Mouse (Mus musculus): ENCODE data around the gene Spsb2.
A peak's percentile ranks its signal among the peaks of the same experiment; 100 is the strongest.
"Not testable (repeated sequence)": the region's sequence is repeated elsewhere in the genome, so short reads cannot be mapped to it uniquely, and the experiment has no call there.

The Spsb2 gene

GRCm38 (mm10) chr6:124803691-124804090 is 4.8 kb upstream of the Spsb2 start:
- not testable (repeated sequence) for DNase-seq

GRCm38 (mm10) chr6:124804341-124804740 is 4.1 kb upstream of the Spsb2 start:
- no peak for DNase-seq

GRCm38 (mm10) chr6:124805341-124806321 is 2.8 kb upstream of the Spsb2 start:
- DNase-seq: peak; percentile 68

GRCm38 (mm10) chr6:124806446-124807140 is 1.9 kb upstream of the Spsb2 start:
- no peak for DNase-seq

- DNase-seq: no peak
These were observed 1.1 kb upstream of the Spsb2 start for GRCm38 (mm10) chr6:124807366-124807765.

GRCm38 (mm10) chr6:124807986-124808357 is 489 bp upstream of the Spsb2 start:
- no peak for DNase-seq

GRCm38 (mm10) chr6:124809052-124809774 is 752 bp downstream of the Spsb2 start:
- DNase-seq: peak; percentile 76

GRCm38 (mm10) chr6:124809775-124810538 is 1.5 kb downstream of the Spsb2 start:
- no peak for DNase-seq

GRCm38 (mm10) chr6:124810566-124811402 is 2.3 kb downstream of the Spsb2 start:
- DNase-seq: not testable (repeated sequence)

- no peak for DNase-seq
These were observed 2.9 kb downstream of the Spsb2 start for GRCm38 (mm10) chr6:124811403-124811665.

- no peak for DNase-seq
These were observed 3.5 kb downstream of the Spsb2 start for GRCm38 (mm10) chr6:124811701-124812560.

- DNase-seq: no peak
These were observed 4.4 kb downstream of the Spsb2 start for GRCm38 (mm10) chr6:124812848-124813247.

GRCm38 (mm10) chr6:124813496-124813895 is 5.0 kb downstream of the Spsb2 start:
- peak; percentile 73 for DNase-seq

GRCm38 (mm10) chr6:124813933-124814332 is 5.5 kb downstream of the Spsb2 start, which contains the start of gene Tpi1:
Gene Tpi1, minus strand, starts transcription at chr6:124814296.
- peak; percentile 81 for DNase-seq

GRCm38 (mm10) chr6:124814448-124814847 is 6.0 kb downstream of the Spsb2 start:
- DNase-seq: no peak

GRCm38 (mm10) chr6:124814858-124815774 is 6.7 kb downstream of the Spsb2 start:
- no peak for DNase-seq

GRCm38 (mm10) chr6:124816611-124817010 is 8.2 kb downstream of the Spsb2 start:
- DNase-seq: no peak

GRCm38 (mm10) chr6:124817125-124817524 is 8.7 kb downstream of the Spsb2 start:
- no peak for DNase-seq

- DNase-seq: no peak
These were observed 9.1 kb downstream of the Spsb2 start for GRCm38 (mm10) chr6:124817563-124817962.

GRCm38 (mm10) chr6:124817971-124818370 is 9.5 kb downstream of the Spsb2 start:
- DNase-seq: no peak
